Mouse (Mus musculus): ENCODE data around the gene Ptpn1.
A peak's percentile ranks its signal among the peaks of the same experiment; 100 is the strongest.

Gene Ptpn1

DNA sequence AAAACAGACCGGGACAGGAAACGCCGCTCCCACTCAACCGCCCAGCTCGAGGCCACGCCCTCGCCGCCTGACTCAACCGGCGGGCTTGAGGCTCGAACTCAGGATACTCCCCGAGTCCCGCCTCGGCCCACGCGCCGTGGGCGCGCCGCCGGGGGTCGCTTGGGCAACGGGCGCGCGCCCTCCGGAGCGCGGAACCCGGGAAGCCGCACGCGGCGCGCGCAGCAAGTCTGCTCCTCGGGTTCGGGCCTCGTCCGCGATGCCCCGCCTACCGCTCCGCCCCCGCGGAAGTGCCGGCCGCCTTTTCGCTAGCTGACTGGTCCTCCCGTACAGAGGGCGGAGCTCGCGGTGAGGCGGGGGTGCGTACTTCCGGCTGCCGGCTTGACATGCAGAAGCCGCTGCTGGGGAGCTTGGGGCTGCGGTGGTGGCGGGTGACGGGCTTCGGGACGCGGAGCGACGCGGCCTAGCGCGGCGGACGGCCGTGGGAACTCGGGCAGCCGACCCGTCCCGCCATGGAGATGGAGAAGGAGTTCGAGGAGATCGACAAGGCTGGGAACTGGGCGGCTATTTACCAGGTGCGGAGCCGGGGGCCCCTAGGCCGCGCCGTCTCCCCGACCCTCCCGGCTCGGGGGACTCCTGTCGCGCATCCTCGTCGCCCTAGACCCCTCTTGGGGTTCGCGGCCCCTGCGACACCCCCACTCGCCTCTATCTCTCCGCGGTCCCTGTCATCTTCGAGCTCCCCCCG, at the start of gene Ptpn1:
TSS of gene Ptpn1 (plus strand) at position 73 of the 742 bp plus-strand sequence.
- peak; percentile 98 for DNase-seq (ENCODE audit: inconsistent ontology term)

DNA sequence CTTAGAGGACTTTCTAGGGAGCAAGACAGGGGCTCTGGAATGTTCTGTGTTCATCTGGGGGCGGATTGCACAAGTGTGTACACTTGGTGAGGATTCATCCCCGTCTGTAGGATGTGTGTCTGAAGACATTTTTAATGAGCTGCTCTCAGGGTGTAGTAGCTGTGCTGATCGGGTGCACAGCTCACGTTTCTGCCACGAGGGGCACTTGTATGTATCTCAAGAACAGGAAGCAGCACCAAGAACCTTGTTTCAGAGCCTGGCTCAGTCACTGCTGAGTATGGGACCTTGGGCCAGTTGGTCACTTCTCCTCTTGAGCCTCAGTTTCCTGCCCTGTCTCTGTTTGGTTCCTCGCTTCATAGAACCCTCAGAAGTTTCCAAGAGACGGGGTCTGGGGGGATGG, 45.4 kb upstream of the Ptpn1 start:
- no peak for DNase-seq (ENCODE audit: inconsistent ontology term)

DNA sequence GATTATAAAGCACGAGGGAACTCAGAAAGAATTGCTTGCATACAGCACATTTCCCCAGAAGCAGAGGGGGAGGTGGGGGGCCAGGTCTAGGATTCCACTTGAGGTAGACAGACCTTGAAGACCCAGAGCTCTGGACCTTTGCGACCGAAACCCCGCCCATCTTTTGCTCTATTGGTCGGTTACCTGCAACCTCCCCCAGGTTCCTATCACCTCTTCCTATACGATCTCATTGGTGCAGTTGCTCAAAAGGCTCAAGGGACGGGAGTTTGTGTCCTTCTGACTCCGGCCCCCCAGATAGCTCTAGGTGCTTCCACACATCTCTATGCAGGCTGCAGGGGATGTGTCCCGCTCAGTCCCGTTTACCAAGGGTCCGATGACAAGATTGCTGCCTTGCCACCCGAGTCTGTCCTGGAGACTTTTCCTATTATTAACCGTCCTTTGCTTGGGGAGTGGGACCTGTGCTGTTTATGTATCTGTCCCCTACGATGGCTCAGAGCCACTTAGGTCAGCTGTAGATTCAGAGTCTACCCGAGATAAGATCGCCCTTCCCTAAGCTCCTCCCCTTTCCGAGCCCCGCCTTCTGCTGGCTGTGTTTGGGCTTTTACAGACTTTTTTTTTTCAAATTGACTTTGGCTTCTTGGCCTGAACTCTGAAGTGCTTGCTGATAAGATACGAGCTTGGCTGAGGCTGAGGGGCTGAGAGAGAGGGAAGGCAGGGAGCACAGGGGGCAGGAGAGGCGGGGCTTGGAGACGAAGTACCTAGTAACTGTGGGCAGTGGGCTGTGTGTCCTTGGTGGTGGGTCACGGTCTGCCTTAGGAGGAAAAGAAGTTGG, 44.1 kb upstream of the Ptpn1 start:
- DNase-seq (ENCODE audit: inconsistent ontology term): no peak

DNA sequence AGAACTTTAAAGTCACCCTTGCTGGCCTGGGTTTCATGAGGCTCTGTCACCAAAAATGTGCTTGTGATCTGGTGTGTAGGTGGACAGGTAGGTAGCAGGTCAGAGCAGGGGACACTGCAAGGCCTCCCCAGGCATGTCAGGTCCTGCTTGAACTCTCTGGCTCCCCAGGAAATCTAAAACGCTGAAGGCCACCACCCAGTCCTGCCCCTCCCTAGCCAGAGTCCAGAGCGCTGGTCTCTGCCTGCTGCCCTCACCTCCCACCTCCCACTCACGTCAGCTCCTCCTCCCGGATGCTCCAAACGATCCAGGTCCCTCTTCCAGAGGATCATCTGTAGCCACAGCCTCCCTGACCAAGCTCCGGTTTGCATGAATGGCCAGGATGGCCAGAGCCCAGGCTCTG, 43.0 kb upstream of the Ptpn1 start:
- DNase-seq (ENCODE audit: inconsistent ontology term): no peak

DNA sequence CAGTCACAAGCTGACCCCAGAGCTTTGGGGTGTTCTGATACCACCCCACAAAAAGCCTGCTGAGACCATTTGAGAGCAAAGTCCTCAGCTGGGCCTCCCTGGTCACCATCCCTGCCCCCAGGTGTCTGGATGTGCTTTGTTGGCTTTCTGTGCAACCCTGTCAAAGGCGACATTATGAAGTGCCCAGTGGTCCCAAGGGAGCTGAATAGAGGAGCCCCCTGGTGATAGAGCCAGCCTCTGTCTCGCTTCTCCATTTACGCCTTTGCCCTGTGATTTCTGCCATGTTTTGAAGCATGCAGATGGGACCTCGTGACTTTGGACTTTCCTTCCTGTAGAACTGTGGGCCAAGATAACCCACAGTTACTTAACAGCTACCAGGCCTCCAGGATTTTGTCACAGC, 42.0 kb upstream of the Ptpn1 start:
- DNase-seq (ENCODE audit: inconsistent ontology term): no peak

DNA sequence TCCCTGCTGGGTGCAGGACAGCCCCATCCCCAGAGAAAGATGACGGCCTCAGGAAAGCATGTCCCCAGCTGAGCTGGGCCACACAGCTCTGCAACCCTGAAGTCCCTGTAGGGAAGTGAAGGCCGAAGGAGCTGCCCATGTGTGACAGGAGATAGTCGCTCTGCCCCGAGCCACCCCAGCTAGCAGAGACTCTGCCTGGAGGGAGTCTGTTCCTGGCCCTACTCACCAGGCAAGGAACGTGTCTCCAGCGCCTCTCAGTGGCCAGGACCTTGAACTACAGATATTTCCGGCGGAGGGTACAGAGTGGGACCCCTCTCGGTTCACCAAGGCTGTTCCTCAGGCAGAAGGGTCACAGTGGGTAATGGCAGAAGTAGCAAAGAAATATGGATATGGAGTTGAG, 39.9 kb upstream of the Ptpn1 start:
- DNase-seq (ENCODE audit: inconsistent ontology term): peak; percentile 73

DNA sequence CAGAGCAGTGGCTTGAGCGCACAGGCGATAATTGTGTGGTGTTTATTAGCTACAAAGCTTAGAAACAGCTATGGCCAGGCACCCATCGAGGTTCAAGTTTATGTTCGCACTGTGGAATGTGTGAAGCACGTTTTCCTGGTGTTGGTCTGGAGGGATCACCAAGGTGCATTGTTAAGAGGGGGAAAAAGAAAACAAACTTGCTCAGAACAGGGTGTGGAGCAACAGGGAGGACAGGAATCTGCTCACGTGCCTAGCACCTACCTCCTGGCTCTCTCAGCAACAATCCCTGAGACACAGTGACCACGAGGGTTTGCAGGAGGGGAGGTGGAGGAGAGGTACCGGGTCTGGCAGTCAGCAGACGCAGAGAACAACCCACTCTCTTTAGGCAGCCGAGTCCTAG, 38.2 kb upstream of the Ptpn1 start:
- no peak for DNase-seq (ENCODE audit: inconsistent ontology term)

DNA sequence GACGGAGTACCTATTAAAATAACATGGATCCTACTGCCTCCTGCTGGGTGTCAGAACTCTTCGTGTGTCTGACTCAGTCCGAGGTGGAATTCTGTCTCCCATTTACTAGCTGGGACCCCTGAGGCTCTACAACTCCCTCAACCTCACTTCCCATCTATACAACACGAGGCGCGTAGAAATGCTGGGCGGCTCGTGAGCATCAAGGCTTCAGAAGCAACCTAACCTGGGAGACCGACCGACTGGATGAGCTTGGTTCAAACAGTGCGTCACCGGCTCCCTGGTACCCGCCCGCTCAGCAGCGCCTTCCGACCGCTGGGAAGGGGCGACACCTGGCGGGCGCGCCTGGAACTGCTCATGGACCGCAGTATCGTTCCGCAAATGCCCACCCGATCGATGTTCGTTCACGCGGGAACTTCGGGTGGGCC, 36.9 kb upstream of the Ptpn1 start:
- DNase-seq (ENCODE audit: inconsistent ontology term): peak; percentile 80

DNA sequence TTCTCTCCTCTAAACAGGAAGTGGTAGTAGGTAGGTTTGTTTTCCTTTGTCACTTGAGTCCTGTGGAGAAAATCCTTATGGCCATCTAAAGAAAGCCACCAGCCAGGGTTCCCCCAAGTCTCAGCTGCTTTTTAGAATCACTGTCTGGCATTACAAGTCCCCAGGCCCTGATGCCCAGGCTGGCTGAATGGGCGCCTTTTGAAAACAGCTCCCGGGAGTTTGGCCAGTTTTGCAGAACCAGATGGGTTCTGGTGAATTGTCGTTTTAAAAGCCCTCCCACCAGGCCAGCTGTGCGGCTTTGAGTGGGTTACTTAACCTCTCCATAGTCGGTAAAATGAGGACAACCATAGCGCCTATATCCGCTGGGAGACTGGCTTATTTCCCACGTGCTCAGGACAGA, 34.0 kb upstream of the Ptpn1 start:
- DNase-seq (ENCODE audit: inconsistent ontology term): no peak

DNA sequence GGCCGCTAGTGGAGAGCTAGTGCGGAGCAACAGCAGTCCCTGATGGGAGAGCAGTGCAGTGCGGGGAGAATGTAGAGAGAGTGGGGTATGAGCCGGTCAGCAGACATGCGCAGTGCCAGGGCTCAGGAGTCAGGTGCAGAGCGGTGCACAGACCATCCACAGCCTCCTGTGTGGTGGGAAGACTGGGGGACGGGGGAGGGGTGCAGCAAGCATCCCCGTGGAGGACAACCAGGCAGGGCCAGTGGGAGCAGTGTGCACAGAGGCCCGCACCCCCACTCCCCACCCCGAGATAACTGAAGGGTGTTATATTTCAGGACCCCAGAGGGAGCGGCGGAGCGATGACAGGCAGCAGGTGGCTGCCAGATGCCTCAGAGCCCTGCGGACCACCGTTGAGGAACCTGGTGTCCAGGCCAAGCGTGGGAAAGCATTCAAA, 31.9 kb upstream of the Ptpn1 start:
- no peak for DNase-seq (ENCODE audit: inconsistent ontology term)

DNA sequence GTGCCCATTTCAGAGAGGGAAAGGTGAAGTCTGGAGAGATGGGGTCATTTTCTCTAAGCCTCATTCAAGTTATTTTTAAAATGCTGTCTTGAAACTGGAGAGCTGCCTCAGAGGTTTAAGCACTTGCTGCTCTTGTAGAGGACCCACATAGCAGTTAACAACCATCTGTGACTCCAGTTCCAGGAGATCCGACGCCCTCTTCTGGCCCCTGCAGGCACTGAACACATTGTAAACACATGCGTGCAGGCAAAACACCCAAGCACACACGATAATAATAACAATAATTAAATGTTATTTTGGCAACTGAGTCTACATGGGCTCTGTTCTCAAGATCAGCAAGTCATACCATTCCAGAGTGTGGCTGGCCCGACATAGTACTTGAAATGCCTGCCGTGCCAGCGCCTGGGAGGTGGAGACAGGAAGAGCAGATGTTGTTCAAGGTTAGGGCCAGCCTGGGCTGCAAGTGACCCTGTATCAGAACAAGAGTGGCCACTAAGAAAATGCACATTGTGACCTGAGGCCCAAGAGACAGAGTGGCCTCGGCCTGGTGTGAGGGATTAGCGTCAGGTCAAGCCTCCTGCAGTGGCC, 29.6 kb upstream of the Ptpn1 start:
- DNase-seq (ENCODE audit: inconsistent ontology term): no peak

DNA sequence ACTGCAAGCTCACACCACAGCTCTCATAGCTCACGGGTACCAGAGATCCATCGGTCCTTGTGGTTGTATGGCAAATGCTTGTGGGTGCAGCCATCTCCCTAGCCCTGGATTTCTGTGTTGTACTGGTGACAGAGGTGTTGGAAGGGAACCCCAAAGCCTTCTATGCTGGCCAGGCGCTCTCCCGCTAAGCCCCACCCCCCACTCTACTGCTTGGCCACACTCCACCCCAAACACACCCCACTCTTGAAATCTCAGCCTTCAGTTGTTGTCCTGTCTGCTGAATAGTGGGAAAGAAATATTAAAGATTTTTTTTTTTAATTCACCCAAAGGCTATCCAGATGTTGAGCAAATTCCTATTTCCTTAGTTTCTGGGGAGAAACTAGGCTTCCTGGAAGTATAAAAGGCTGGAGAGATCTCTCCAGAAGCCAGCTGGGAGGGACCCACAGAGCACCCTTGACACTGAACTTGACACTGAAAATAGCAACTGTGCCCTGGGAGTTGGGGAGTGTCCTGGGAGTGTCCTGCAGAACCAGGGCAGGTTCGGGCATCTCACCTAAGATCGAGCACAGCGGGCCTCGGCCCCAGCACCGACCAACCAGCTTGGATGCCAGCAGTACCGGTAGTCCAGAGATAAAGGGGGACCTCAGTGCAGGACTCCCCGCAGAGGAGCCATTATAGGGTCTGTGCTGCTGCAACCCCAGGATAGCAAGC, 28.5 kb upstream of the Ptpn1 start:
- no peak for DNase-seq (ENCODE audit: inconsistent ontology term)

DNA sequence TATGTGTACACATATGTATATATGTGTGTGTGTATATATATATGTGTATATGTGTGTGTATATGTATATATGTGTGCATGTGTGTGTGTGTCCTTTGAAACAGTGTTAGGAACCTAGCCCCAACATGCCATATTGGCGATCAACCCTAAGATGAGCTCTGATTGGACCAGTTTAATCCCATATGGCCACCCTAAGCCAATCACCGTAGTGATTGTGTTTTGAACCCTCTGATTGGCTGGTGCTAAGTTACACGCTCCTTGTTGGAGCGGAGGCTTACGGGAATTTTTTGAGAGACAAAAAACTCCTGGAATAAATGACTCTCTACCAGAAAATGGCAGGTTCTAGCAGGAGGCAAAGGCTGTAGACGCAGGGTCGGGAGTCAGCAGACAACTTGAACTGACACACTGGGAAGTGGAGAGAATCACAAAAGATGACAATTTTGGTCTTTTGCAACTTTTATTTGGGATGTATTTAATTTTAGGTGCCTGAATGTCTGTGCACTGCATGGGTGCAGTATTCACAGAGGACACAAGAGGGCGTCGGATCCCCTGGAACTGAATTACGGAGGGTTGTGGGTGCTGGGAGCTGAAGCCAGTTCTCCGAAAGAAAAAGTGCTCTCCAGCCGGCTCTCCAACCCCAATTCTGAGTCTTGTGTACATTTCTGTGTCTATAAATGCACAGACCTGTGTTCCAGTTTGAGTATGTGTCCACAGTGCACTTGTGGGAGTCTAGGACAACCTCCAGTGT, 27.1 kb upstream of the Ptpn1 start:
- DNase-seq (ENCODE audit: inconsistent ontology term): no peak

DNA sequence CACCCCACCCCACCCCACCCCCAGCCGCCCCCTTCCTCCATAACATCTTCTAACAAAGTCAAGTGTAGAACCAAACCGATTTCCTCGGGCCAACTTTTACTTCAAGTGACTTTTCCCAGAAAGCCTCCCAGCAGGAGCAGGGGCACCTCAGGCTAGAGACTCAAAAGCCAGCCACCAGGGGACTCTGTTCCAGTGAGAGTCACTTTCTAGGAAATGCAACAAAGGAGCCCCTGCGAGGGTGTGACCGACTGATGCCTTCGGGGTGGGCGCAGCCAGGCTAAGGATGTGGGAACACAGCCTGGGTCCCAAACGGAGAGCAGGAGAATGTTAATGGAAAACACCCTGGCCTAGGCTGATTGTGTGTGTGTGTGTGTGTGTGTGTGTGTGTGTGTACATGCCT, 26.3 kb upstream of the Ptpn1 start:
- DNase-seq (ENCODE audit: inconsistent ontology term): no peak

DNA sequence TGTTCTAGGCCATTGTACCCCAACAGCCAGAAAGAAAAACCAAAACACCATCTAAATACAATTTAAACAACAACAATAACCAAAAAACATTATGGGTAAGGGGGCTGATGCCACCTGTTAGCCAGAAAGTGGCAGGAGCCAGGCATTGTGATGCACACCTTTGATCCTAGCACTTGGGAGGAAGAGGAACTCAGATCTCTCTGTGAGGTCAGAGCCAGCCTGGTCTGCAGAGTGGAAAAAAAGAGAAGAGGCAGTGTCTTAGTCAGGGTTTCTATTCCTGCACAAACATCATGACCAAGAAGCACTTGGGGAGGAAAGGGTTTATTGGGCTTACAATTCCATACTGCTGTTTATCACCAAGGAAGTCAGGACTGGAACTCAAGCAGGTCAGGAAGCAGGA, 25.1 kb upstream of the Ptpn1 start:
- no peak for DNase-seq (ENCODE audit: inconsistent ontology term)

DNA sequence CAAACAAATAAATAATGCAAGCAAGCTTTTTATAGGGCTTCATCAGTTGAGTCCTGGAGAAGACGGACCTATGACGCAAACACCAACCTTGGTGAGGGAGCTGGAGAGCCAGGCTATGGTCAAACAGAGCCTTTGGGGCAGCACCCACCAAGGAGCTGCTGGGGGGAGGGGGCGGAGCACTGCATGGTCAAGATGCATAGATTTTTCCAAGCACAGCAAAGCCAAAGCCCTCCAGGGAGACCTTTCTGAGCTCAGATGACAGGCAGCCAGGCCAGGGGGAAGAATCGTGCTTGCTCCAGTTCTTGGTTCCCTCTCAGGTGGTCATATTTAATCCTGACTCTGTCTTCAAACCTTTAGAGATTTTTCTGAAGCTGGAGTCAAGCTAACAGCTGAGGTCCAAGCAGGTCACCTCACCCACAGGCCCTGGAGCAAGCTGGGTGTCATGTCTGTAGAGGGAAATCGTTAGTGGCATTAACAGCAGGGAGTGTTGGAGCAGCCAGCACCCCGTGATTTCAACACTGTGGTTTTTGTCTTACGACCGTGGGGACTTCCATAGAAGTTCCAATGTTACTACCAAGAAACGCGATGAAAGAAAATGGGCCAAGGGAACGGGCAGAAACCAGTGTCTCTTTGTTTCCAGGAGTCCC, 22.2 kb upstream of the Ptpn1 start:
- DNase-seq (ENCODE audit: inconsistent ontology term): no peak

DNA sequence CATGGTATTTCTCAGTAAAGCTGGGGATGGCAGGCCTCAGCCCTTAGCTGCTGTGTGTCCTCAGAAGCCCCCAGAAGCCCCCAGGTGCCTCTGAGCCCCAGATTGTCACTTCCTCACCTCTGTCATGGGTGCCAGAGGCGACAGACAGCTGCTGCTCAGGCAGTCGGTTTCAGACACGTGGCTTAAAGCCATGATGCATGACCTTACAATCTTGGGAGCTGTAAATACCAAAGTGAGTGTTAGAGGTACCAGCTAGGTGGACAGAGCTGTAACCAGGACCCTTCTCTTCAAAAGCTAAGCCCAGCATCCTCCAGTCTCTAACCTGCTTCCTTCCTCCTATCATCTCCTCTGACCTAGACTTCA, 21.7 kb upstream of the Ptpn1 start:
- no peak for DNase-seq (ENCODE audit: inconsistent ontology term)

DNA sequence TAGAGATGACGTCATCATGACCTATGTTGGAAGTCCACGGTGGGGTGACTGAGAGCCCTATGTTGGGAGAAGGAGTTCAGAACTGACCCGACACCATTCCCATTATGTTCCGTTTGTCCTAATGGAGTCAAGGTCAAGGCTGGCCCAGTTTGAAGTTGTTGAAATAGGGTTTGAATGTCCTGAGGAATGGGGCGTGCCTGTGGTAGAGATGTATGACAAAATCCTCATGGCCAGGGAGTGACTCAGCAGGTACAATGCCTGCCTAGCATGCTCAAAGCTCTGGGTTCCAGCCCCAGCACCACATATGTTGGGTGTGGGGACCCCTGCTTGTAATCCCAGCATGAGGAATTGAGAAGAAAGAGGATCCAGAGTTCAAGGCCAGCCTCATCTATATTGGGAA, 20.3 kb upstream of the Ptpn1 start:
- no peak for DNase-seq (ENCODE audit: inconsistent ontology term)

DNA sequence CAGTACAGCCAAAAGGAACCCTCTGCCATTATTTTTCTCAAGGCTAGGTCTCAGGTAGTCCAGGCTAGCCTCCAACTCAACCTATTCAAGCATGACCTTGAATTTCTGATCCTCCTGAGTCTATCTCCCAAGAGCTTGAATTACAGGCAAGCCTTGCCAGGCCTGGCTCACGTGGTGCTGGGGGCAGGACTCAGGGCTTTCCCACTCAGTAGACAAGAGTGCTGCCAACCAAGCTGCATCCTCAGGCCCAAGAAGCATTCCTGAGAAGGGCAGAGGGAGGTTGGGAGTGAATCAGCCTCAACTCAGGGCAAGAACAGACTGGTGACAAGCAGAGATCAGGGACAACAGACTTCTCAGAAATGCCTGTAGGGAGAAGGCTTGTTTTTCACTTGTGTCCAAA, 12.8 kb upstream of the Ptpn1 start:
- no peak for DNase-seq (ENCODE audit: inconsistent ontology term)

DNA sequence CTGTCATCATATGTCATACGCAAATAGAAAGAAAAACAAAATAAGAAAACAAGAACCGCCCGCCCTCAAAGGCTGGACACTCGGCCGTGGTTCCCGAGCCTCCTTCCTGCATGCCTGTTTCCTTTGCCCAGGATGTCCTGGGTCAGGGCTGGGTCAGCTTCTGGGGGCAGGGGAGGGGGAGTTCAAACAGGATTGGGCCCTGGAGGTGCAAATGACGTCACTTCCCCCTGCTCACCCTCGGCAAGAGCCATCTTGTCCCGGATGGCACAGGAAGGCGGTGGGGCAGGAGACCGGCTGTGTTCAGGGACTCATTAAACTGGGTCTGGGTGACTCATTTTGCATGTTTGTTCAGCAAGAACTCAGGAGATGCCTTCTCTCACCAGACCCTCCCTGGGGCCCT, 11.8 kb upstream of the Ptpn1 start:
- no peak for DNase-seq (ENCODE audit: inconsistent ontology term)

DNA sequence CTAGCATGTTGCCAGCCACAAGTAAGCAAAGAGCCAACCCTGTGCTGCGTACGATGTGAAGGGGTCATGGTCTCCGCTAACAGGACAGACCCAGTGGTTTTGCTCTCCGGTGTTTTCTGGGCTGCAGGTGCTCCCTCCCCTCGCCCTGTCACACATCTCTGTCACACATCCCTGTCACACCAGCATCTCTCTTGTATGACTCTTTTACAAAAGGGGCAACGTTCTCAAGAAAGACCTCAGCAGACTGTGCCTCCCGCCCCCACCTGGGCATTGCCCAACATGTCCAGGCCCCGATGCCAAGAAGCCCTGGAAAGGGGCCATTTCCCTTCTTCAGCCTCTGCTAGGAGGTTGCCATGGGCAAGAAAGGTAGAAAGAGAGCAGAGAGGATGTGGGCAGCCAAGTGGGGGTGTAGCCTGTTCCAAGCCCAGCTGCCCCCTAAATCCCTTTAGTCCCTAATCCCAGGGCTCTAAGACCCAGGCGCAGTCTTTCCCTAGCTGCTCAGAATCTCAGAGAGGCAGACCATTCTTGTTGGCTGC, 10.8 kb upstream of the Ptpn1 start:
- DNase-seq (ENCODE audit: inconsistent ontology term): no peak
